In the genomic region with DNA sequence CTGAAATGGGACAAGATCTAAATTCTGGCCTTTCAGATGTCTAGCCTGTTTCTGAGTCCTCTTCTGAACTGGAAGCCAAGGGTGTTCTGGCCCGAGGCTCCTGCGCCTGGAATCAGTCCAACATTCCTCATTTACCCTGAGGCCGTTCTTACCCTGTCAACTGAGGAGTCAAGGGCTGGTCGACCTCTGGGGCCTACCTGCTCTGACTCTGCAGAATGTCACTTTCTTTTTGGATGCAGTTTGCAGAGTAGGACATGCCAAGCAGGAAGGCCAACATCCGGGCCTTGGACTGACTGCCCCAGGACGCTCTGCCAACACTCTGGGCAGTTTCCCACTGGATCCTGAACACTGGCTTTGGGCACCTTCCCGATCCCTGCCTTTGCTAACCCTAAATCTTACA, we compare ENCODE assay signal across 11 mouse cellular contexts.
DNase-seq lines count a peak whose midpoint lies in the region; ATAC-seq and TF ChIP-seq lines count a peak whose summit lies in the region.
"Had no signal": no experiment of that assay in that cellular context is flagged by ENCODE, and none has a peak within 500 bp of the region (broad histone marks: within the 10 kb centered on the region; RNA-seq: fewer than 3 reads in every experiment).

No protein-coding gene starts in this region.

- peak; percentile 3 for DNase-seq in left cerebral cortex, postnatal 4 days
- DNase-seq in left cerebral cortex, adult 18-20 months (ENCODE audit: low spot score in 2 of 2): no peak
- peak; percentile 48 to 49 for DNase-seq in heart, postnatal 10 days
- DNase-seq in lung, postnatal 14 days: peak; percentile 1
- DNase-seq in frontal cortex, adult 2 months (ENCODE audit: extremely low spot score in 1 of 2, low spot score in 1 of 2): no peak
- DNase-seq in urinary bladder, adult 18-20 months (ENCODE audit: low spot score in 2 of 2): no peak

- no peak overlapping the region for H3K9ac ChIP-seq in midbrain, embryonic 13.5 days (replicated peaks)
- H3K9ac ChIP-seq: lung, embryonic 15.5 days; neural tube, embryonic 12.5 days had no signal

- ATAC-seq in midbrain, embryonic 13.5 days: no peak

- H3K27ac ChIP-seq in embryonic fibroblast, embryonic 13.5 days (ENCODE audit: insufficient read depth, low read length): peak overlapping the region; percentile 79
- no peak overlapping the region for H3K27ac ChIP-seq in midbrain, embryonic 13.5 days
- H3K27ac ChIP-seq: lung, embryonic 15.5 days; neural tube, embryonic 12.5 days had no signal

- H3K36me3 ChIP-seq in midbrain, embryonic 13.5 days: no peaks in the 10 kb centered on the region
- H3K36me3 ChIP-seq: lung, embryonic 15.5 days; neural tube, embryonic 12.5 days had no signal

- 82% methylated on average over 7 of the region's 7 CpGs for WGBS in midbrain, embryonic 13.5 days

- intact Hi-C loops in left cerebral cortex, postnatal 4 days (cut with DNase I): no loop called here
- intact Hi-C loops in heart, postnatal 10 days (cut with DNase I): no loop called here

- no peak overlapping the region for H3K4me2 ChIP-seq in midbrain, embryonic 13.5 days (replicated peaks)
- H3K4me2 ChIP-seq: lung, embryonic 15.5 days; neural tube, embryonic 12.5 days had no signal

- no peaks in the 10 kb centered on the region for H3K27me3 ChIP-seq in midbrain, embryonic 13.5 days
- H3K27me3 ChIP-seq: CH12.LX; lung, embryonic 15.5 days; neural tube, embryonic 12.5 days had no signal

- no peak for TF ChIP-seq POLR2A in embryonic fibroblast, embryonic 13.5 days (IDR thresholded peaks at IDR 0.05; ENCODE audit: low read depth, low read length)

- no peak overlapping the region for H3K4me3 ChIP-seq in embryonic fibroblast, embryonic 13.5 days (ENCODE audit: insufficient read depth, low read length)
- no peak overlapping the region for H3K4me3 ChIP-seq in midbrain, embryonic 13.5 days (replicated peaks)
- H3K4me3 ChIP-seq: lung, embryonic 15.5 days; neural tube, embryonic 12.5 days had no signal

- H3K4me1 ChIP-seq in embryonic fibroblast, embryonic 13.5 days (ENCODE audit: control insufficient read depth, insufficient read depth, low read length): peaks cover 6% of the 10 kb centered on the region
- no peaks in the 10 kb centered on the region for H3K4me1 ChIP-seq in midbrain, embryonic 13.5 days (replicated peaks)
- H3K4me1 ChIP-seq: lung, embryonic 15.5 days; neural tube, embryonic 12.5 days had no signal

- no peak for TF ChIP-seq CTCF in embryonic fibroblast, embryonic 13.5 days (IDR thresholded peaks at IDR 0.05; ENCODE audit: borderline replicate concordance, insufficient read depth, low read length)

- H3K9me3 ChIP-seq in midbrain, embryonic 13.5 days: no peaks in the 10 kb centered on the region
- H3K9me3 ChIP-seq: lung, embryonic 15.5 days; neural tube, embryonic 12.5 days had no signal

Comparison
In these comparisons a context has a peak if more than half of its experiments do, and no peak if none do; other contexts are left out.
1. DNase-seq: peak in left cerebral cortex, postnatal 4 days (single experiment), heart, postnatal 10 days (2 of 2) and lung, postnatal 14 days (single experiment); none in left cerebral cortex, adult 18-20 months (0 of 2), frontal cortex, adult 2 months (0 of 2) and urinary bladder, adult 18-20 months (0 of 2).